24 mouse cellular contexts compared by ENCODE assay signal in the genomic region with DNA sequence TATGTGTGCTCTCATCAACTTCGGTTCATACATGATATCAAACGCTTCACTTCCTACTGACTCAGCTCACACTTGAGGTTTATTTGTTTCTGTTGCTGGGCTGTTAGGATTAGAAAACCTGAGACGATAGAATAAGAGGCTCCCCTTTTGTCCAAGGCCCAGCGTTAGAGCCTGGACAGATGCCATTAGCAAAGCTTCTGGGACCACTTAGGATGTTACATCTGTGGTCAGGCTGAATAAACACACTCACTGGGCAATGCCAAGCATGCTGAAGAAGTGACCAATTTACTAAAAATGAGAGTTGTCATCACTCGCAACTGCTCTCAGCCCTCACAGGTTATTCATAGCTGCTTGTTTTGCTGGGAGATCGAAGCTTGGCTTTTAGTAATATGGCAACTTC. TPM values are rescaled to one million over a fixed set of nuclear protein-coding genes. Genes with fewer than 3 reads are reported as not detected.
A peak's percentile ranks its signal among the peaks of the same experiment; 100 is the strongest.
DNase-seq lines count a peak whose midpoint lies in the region; ATAC-seq and TF ChIP-seq lines count a peak whose summit lies in the region.
"Had no signal": no experiment of that assay in that cellular context is flagged by ENCODE, and none has a peak within 500 bp of the region (broad histone marks: within the 10 kb centered on the region; RNA-seq: fewer than 3 reads in every experiment).

No protein-coding gene starts in this region.

- H3K27ac ChIP-seq in kidney, postnatal 0 days: 0 out of 2 replicates have a peak overlapping the region, but pooled peaks have one; percentile 50
- no peak overlapping the region for H3K27ac ChIP-seq in midbrain, embryonic 14.5 days (replicated peaks; ENCODE audit: low read depth, low read length)
- H3K27ac ChIP-seq in midbrain, embryonic 13.5 days: no peak overlapping the region
- H3K27ac ChIP-seq: embryonic facial prominence, embryonic 15.5 days; forebrain, embryonic 10.5 days; heart, adult 2 months; heart, embryonic 15.5 days; hindbrain, embryonic 13.5 days; hindbrain, postnatal 0 days had no signal

- 69% methylated on average over 6 of the region's 6 CpGs for WGBS in kidney, postnatal 0 days
- 83% methylated on average over 6 of the region's 6 CpGs for WGBS in midbrain, embryonic 14.5 days
- 82% methylated on average over 6 of the region's 6 CpGs for WGBS in midbrain, embryonic 13.5 days

- H3K4me3 ChIP-seq in kidney, postnatal 0 days (replicated peaks; ENCODE audit: low read depth, low read length): no peak overlapping the region
- no peak overlapping the region for H3K4me3 ChIP-seq in midbrain, embryonic 14.5 days (replicated peaks; ENCODE audit: low read depth, low read length)
- H3K4me3 ChIP-seq in midbrain, embryonic 13.5 days (replicated peaks): no peak overlapping the region
- H3K4me3 ChIP-seq: embryonic facial prominence, embryonic 15.5 days; erythroblast, embryonic 14.5 days; forebrain, embryonic 10.5 days; heart, adult 2 months; heart, embryonic 15.5 days; hindbrain, embryonic 13.5 days had no signal

- H3K9me3 ChIP-seq in kidney, postnatal 0 days (replicated peaks; ENCODE audit: low read length): no peaks in the 10 kb centered on the region
- H3K9me3 ChIP-seq in midbrain, embryonic 14.5 days (ENCODE audit: control insufficient read depth, low read length): no peaks in the 10 kb centered on the region
- H3K9me3 ChIP-seq in midbrain, embryonic 13.5 days: no peaks in the 10 kb centered on the region
- H3K9me3 ChIP-seq: embryonic facial prominence, embryonic 15.5 days; forebrain, embryonic 10.5 days; heart, embryonic 15.5 days; hindbrain, embryonic 13.5 days had no signal

- H3K4me2 ChIP-seq in kidney, postnatal 0 days (ENCODE audit: low read length): no peak overlapping the region
- H3K4me2 ChIP-seq in midbrain, embryonic 14.5 days (ENCODE audit: low read length): no peak overlapping the region
- no peak overlapping the region for H3K4me2 ChIP-seq in midbrain, embryonic 13.5 days (replicated peaks)
- H3K4me2 ChIP-seq: embryonic facial prominence, embryonic 15.5 days; heart, embryonic 11.5 days; heart, embryonic 15.5 days; hindbrain, embryonic 13.5 days had no signal

- TF ChIP-seq CTCF in kidney, postnatal 0 days (IDR thresholded peaks at IDR 0.05; ENCODE audit: low read depth): no peak

- H3K4me1 ChIP-seq in kidney, postnatal 0 days (replicated peaks; ENCODE audit: insufficient read depth, low read length): no peaks in the 10 kb centered on the region
- H3K4me1 ChIP-seq in midbrain, embryonic 14.5 days (ENCODE audit: control insufficient read depth, insufficient read depth, low read length): no peaks in the 10 kb centered on the region
- no peaks in the 10 kb centered on the region for H3K4me1 ChIP-seq in midbrain, embryonic 13.5 days (replicated peaks)
- H3K4me1 ChIP-seq: embryonic facial prominence, embryonic 15.5 days; forebrain, embryonic 10.5 days; heart, embryonic 15.5 days; hindbrain, embryonic 13.5 days had no signal

- ATAC-seq in kidney, postnatal 0 days (replicated peaks; ENCODE audit: low FRiP score, low read depth): no peak
- ATAC-seq in midbrain, embryonic 14.5 days (ENCODE audit: low FRiP score, low TSS enrichment): no peak
- no peak for ATAC-seq in midbrain, embryonic 13.5 days
- ATAC-seq: forebrain, embryonic 14.5 days; hindbrain, postnatal 0 days had no signal

- no peak overlapping the region for H3K9ac ChIP-seq in kidney, postnatal 0 days (ENCODE audit: low read depth, low read length)
- H3K9ac ChIP-seq in midbrain, embryonic 14.5 days (replicated peaks; ENCODE audit: low read length): no peak overlapping the region
- H3K9ac ChIP-seq in midbrain, embryonic 13.5 days (replicated peaks): no peak overlapping the region
- H3K9ac ChIP-seq: embryonic facial prominence, embryonic 15.5 days; heart, embryonic 15.5 days; hindbrain, embryonic 13.5 days had no signal

- no peak for DNase-seq in kidney, postnatal 0 days (ENCODE audit: low spot score)
- DNase-seq in kidney, postnatal 25 days: no peak
- DNase-seq in midbrain, embryonic 14.5 days: peak; percentile 4
- peak; percentile 7 for DNase-seq in lung, postnatal 25 days (ENCODE audit: low spot score)
- DNase-seq in spleen, postnatal 10 days (ENCODE audit: low spot score in 2 of 2): no peak
- no peak for DNase-seq in frontal cortex, postnatal 14 days (ENCODE audit: low spot score in 2 of 2)
- DNase-seq: adrenal gland, postnatal 10 days; cerebellum, adult 11 months; cerebellum, adult 8-10 months; cerebellum, postnatal 25 days; gastrocnemius, postnatal 36 days; heart, adult 2 months; heart, postnatal 14 days had no signal

- H3K27me3 ChIP-seq in kidney, postnatal 0 days (ENCODE audit: insufficient read depth, low read length): no peaks in the 10 kb centered on the region
- H3K27me3 ChIP-seq in midbrain, embryonic 14.5 days (ENCODE audit: control insufficient read depth, insufficient read depth, low read length): no peaks in the 10 kb centered on the region
- no peaks in the 10 kb centered on the region for H3K27me3 ChIP-seq in midbrain, embryonic 13.5 days
- H3K27me3 ChIP-seq: embryonic facial prominence, embryonic 15.5 days; heart, embryonic 15.5 days; hindbrain, embryonic 13.5 days had no signal

- no peaks in the 10 kb centered on the region for H3K36me3 ChIP-seq in kidney, postnatal 0 days (ENCODE audit: insufficient read depth, low read length)
- no peaks in the 10 kb centered on the region for H3K36me3 ChIP-seq in midbrain, embryonic 14.5 days (ENCODE audit: control insufficient read depth, insufficient read depth, low read length)
- H3K36me3 ChIP-seq in midbrain, embryonic 13.5 days: no peaks in the 10 kb centered on the region
- H3K36me3 ChIP-seq: embryonic facial prominence, embryonic 15.5 days; forebrain, embryonic 10.5 days; heart, embryonic 15.5 days; hindbrain, embryonic 13.5 days had no signal

RNA-seq across cellular contexts. Expression of a gene that starts 7.7 kb away (rescaled TPM):
- polyA plus RNA-seq in kidney, postnatal 0 days (2015; fragmentation: Nextera tagmentation; extraction: Ambion mirVana): 0.13 and 0.28 TPM in 2 replicates
- not detected in 2 replicates for polyA plus RNA-seq in midbrain, embryonic 14.5 days (2014; fragmentation: Nextera tagmentation; extraction: Ambion mirVana)
- polyA plus RNA-seq in midbrain, embryonic 13.5 days (2015; fragmentation: Nextera tagmentation; extraction: Ambion mirVana): not detected in 2 replicates
- polyA plus RNA-seq: brain, embryonic 14.5 days; cortical plate, adult 2 months; embryonic facial prominence, embryonic 15.5 days; erythroblast, embryonic 14.5 days; forebrain, embryonic 10.5 days; forebrain, embryonic 14.5 days; heart, adult 2 months; heart, embryonic 11.5 days; heart, embryonic 15.5 days; hindbrain, embryonic 13.5 days had no signal

RNA-seq across cellular contexts. Expression of a gene that starts 57.8 kb away (rescaled TPM):
- 6.6 and 8.1 TPM in 2 replicates for polyA plus RNA-seq in kidney, postnatal 0 days (2015; fragmentation: Nextera tagmentation; extraction: Ambion mirVana)
- 20.2 and 22.0 TPM in 2 replicates for polyA plus RNA-seq in midbrain, embryonic 14.5 days (2014; fragmentation: Nextera tagmentation; extraction: Ambion mirVana)
- polyA plus RNA-seq in midbrain, embryonic 13.5 days (2015; fragmentation: Nextera tagmentation; extraction: Ambion mirVana): 16.6 and 19.4 TPM in 2 replicates

Comparison
In these comparisons a context has a peak if more than half of its experiments do, and no peak if none do; other contexts are left out.
1. DNase-seq: peak in midbrain, embryonic 14.5 days (single experiment) and lung, postnatal 25 days (single experiment); none in kidney, postnatal 0 days (single experiment), kidney, postnatal 25 days (0 of 2), spleen, postnatal 10 days (0 of 2) and frontal cortex, postnatal 14 days (0 of 2).